Mouse (Mus musculus) forebrain, embryonic 14.5 days (tissue): Measurements from ENCODE around the gene Prrxl1. TPM values are rescaled to one million over a fixed set of nuclear protein-coding genes. Genes with fewer than 3 reads are reported as not detected.

ENCODE experiments used
- ATAC-seq: fragments of 200-750 bp; cut with Nextera tagmentation; 2 replicates; pipeline ENCODE4 v1.8.0; 2017; ENCODE audit warnings: mild to moderate bottlenecking, moderate library complexity
- DNase-seq: peaks from one replicate; pipeline ENCODE4 v3.0.0-alpha.2; 2015; ENCODE audit warnings: low spot score
- H3K27ac ChIP-seq: fragments of 300-500 bp; sonication (generic); 2 replicates; pipeline ENCODE4 v1.5.1; 2014; ENCODE audit warnings: low read depth, mild to moderate bottlenecking, control low read depth, low read length, moderate library complexity
- H3K27me3 ChIP-seq: fragments of 300-500 bp; sonication (generic); replicated peaks from 2 replicates; pipeline ENCODE4 v1.6.1; 2014; ENCODE audit warnings: low read length, control low read depth, mixed read lengths; ENCODE audit not compliant: control insufficient read depth, insufficient read depth
- H3K36me3 ChIP-seq: fragments of 300-500 bp; sonication (generic); 2 replicates; pipeline ENCODE4 v1.6.1; 2014; ENCODE audit warnings: low read length, control low read depth; ENCODE audit not compliant: control insufficient read depth, insufficient read depth
- H3K4me1 ChIP-seq: fragments of 300-500 bp; sonication (generic); 2 replicates; pipeline ENCODE4 v1.6.1; 2014; ENCODE audit warnings: antibody characterized with exemption, low read length, control low read depth; ENCODE audit not compliant: control insufficient read depth, insufficient read depth
- H3K4me2 ChIP-seq: fragments of 300-500 bp; sonication (generic); 2 replicates; pipeline ENCODE4 v1.6.1; 2014; ENCODE audit warnings: mild to moderate bottlenecking, control low read depth, low read length
- H3K4me3 ChIP-seq: fragments of 300-500 bp; sonication (generic); 2 replicates; pipeline ENCODE4 v1.5.1; 2014; ENCODE audit warnings: low read depth, low read length, control low read depth
- H3K9ac ChIP-seq: fragments of 300-500 bp; sonication (generic); 2 replicates; pipeline ENCODE4 v1.6.1; 2014; ENCODE audit warnings: mild to moderate bottlenecking, low read length, control low read depth, moderate library complexity
- H3K9me3 ChIP-seq: fragments of 300-500 bp; sonication (generic); replicated peaks from 2 replicates; pipeline ENCODE4 v1.6.1; 2016; ENCODE audit warnings: low read length, control low read depth, mixed read lengths; ENCODE audit not compliant: control insufficient read depth
- WGBS: fragments of 180-500 bp; shearing (Covaris S2); extraction: QIAGEN DNeasy Blood & Tissue Kit; methylation state at CpG from one replicate; pipeline ENCODE4 v1.1.7; 2014; 5-methylcytosine and 5-hydroxymethylcytosine counted together
- polyA plus RNA-seq: library from polyadenylated mRNA; unstranded; fragments of >200 nt; fragmentation: Nextera tagmentation; extraction: Ambion mirVana; gene quantifications from 2 replicates; pipeline ENCODE4 v1.2.1, GENCODE M21; 2014

Prrxl1 gene
- polyA plus RNA-seq, 1 experiment from 2014 or later: not detected

DNA sequence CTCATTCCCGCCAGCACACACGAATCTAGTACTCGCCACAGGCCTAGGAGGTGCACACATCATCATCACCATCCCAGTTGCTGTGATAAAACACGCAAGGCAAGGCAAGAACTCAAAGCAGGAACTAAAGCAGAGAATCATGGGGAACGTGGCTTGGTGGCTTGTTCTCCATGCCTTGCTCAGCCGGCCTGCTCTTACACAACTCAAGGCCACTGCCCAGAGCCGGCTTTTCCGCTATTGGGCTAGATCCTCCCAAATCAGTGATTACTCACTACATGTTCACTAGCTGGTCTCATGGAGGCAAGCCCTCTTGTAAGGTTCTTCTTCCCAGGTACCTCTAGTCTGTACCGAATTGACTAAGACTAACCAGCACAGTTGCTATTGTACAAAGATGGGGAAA, 15.5 kb upstream of the Prrxl1 start:
- Histone ChIP-seq H3K4me2 (no peak overlapping the region), H3K36me3 (peaks cover 2% of the 10 kb centered on the region), H3K4me3 (no peak overlapping the region), H3K9me3 (no peaks in the 10 kb centered on the region), H3K4me1 (no peaks in the 10 kb centered on the region), H3K27ac (no peak overlapping the region), H3K9ac (no peak overlapping the region), H3K27me3 (no peaks in the 10 kb centered on the region)
- DNase-seq (no peak), ATAC-seq (no peak)
- WGBS: 94% methylated on average over 9 of the region's 9 CpGs

GRCm38 (mm10) chr14:32587013-32587784, 12.0 kb upstream of the Prrxl1 start:
- H3K4me2 ChIP-seq: no peak overlapping the region
- no peak overlapping the region for H3K9ac ChIP-seq
- peak; percentile 57 for ATAC-seq
- 13% methylated on average over 10 of the region's 10 CpGs for WGBS
- peak; percentile 81 for DNase-seq
- no peaks in the 10 kb centered on the region for H3K9me3 ChIP-seq
- no peak overlapping the region for H3K4me3 ChIP-seq
- no peaks in the 10 kb centered on the region for H3K36me3 ChIP-seq
- H3K27me3 ChIP-seq: no peaks in the 10 kb centered on the region
- no peak overlapping the region for H3K27ac ChIP-seq
- no peaks in the 10 kb centered on the region for H3K4me1 ChIP-seq

- Histone ChIP-seq H3K9ac (no peak overlapping the region), H3K4me3 (no peak overlapping the region), H3K4me2 (no peak overlapping the region), H3K27ac (no peak overlapping the region), H3K27me3 (peaks cover 5% of the 10 kb centered on the region), H3K9me3 (no peaks in the 10 kb centered on the region), H3K4me1 (no peaks in the 10 kb centered on the region), H3K36me3 (no peaks in the 10 kb centered on the region)
- DNase-seq: no peak
- WGBS: 76% methylated on average over 3 of the region's 3 CpGs
- ATAC-seq: no peak
Measured at GRCm38 (mm10) chr14:32590377-32590776, 8.8 kb upstream of the Prrxl1 start.

GRCm38 (mm10) chr14:32597232-32598231, 1.7 kb upstream of the Prrxl1 start:
- Histone ChIP-seq H3K4me3 (peak overlapping the region; percentile 24), H3K4me1 (peaks cover 8% of the 10 kb centered on the region), H3K9ac (peak overlapping the region; percentile 17; the same call in 1 of the 2 replicates), H3K36me3 (no peaks in the 10 kb centered on the region), H3K4me2 (peak overlapping the region; percentile 47), H3K9me3 (no peaks in the 10 kb centered on the region), H3K27me3 (peaks cover 67% of the 10 kb centered on the region), H3K27ac (no peak overlapping the region)
- WGBS: under 1% methylated on average over 71 of the region's 78 CpGs
- ATAC-seq: peak; percentile 44; the same call in 1 of the 2 replicates
- peak; percentile 66 for DNase-seq

DNA sequence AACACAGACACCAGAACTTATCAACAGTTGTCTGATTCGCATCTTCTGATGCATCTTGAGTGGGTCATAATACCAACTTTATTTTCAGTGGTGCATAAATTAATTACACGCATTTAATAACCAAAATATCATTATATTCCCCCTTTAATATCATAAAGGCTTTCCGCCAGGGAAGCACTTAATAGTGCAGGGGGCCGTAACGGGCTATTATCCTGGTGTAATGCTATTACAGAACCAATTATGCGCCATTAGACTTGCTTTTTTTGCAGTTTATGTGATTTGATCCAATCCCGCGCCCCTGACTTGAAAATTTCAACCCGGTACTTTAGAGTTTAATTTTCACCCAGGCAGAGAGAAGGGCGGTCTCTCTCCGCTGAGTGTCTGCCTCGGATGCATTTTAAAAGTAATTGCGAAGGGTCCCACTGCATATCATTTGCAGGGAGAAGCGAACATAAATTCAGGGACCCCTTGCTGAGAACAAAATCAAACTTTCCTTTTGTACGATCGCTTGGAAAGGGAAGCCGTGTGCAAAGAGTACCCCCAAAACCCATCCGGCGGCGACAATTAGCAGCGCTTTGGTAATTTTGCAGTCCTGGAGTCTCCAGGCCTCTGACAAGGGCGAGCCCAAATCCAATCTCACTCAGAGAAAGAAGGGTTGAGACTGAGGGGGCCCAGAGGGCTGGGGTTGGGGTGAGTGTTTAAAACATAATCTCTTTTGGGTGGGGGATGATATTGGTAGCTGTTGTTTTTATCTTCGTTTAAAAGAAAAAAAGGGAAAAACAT, 579 bp upstream of the Prrxl1 start:
- Histone ChIP-seq H3K4me1 (peaks cover 8% of the 10 kb centered on the region), H3K4me2 (peak overlapping the region; percentile 50), H3K36me3 (no peaks in the 10 kb centered on the region), H3K9ac (no peak overlapping the region), H3K27me3 (peaks cover 67% of the 10 kb centered on the region), H3K4me3 (peak overlapping the region; percentile 24; the same call in 1 of the 2 replicates), H3K9me3 (no peaks in the 10 kb centered on the region), H3K27ac (no peak overlapping the region)
- DNase-seq (no peak), ATAC-seq (peak; percentile 18; the same call in 1 of the 2 replicates)
- 2% methylated on average over 23 of the region's 23 CpGs for WGBS

DNA sequence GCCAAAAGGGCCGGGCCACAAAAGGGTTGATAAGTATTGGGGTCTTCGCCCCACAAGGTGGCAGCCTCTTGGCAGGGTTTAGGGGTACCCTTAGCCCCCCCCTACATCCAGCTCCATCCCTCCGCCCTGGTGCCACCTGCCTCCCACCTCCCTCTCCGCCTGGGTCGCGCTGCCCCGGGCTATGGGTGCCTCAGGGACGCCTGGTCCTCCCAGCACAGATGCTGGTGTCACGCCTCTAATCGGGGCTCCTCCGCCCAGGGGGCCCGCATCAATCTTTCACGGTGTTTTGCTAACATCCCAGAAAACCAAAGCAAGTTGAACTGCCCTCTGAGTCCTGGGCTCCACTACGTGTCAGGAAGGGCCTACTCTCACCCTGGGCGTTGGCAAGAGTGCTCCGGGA, 903 bp downstream of the Prrxl1 start:
- Histone ChIP-seq H3K36me3 (no peaks in the 10 kb centered on the region), H3K4me1 (peaks cover 8% of the 10 kb centered on the region), H3K4me2 (0 out of 2 replicates have a peak overlapping the region, but pooled peaks have one; percentile 50), H3K9me3 (no peaks in the 10 kb centered on the region), H3K9ac (no peak overlapping the region), H3K4me3 (no peak overlapping the region), H3K27me3 (peaks cover 61% of the 10 kb centered on the region), H3K27ac (no peak overlapping the region)
- 2% methylated on average over 14 of the region's 16 CpGs for WGBS
- DNase-seq (no peak), ATAC-seq (no peak)

GRCm38 (mm10) chr14:32605508-32605907, 6.3 kb downstream of the Prrxl1 start:
- no peak overlapping the region for H3K9ac ChIP-seq

DNA sequence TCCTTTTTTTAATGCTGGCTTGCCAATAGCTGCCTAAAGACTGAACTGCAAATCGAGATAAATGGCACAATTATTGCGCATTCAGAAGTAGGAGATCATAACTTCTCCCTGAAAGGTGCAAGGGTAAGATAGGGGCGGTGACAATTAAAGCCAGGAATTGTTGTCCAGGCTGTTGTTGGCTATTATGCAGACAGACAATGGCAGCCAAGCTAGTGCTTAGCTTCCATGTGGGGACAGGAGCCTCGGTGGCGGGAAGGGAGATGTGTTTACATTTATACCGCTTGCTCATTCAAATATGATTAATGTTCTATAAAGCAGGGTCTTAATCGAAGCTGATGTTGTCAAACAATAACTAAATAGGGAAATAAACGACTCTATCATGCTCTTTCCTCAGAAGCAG, 7.1 kb downstream of the Prrxl1 start:
- WGBS: 56% methylated on average over 8 of the region's 8 CpGs
- no peak overlapping the region for H3K4me2 ChIP-seq
- no peaks in the 10 kb centered on the region for H3K9me3 ChIP-seq
- H3K4me1 ChIP-seq: no peaks in the 10 kb centered on the region
- H3K27ac ChIP-seq: no peak overlapping the region
- no peaks in the 10 kb centered on the region for H3K36me3 ChIP-seq
- DNase-seq (no peak), ATAC-seq (no peak)
- H3K4me3 ChIP-seq: no peak overlapping the region
- H3K9ac ChIP-seq: no peak overlapping the region
- peaks cover 5% of the 10 kb centered on the region for H3K27me3 ChIP-seq

More at GRCm38 (mm10) chr14:32605508-32605907, 6.3 kb downstream of the Prrxl1 start:
- no peaks in the 10 kb centered on the region for H3K36me3 ChIP-seq
- ATAC-seq (no peak), DNase-seq (no peak)
- peaks cover 12% of the 10 kb centered on the region for H3K27me3 ChIP-seq
- 43% methylated on average over 15 of the region's 15 CpGs for WGBS
- H3K9me3 ChIP-seq: no peaks in the 10 kb centered on the region
- H3K27ac ChIP-seq: no peak overlapping the region
- H3K4me2 ChIP-seq: no peak overlapping the region
- H3K4me3 ChIP-seq: no peak overlapping the region
- no peaks in the 10 kb centered on the region for H3K4me1 ChIP-seq
